Mouse (Mus musculus): ENCODE results near the gene Cadps2.

DNA sequence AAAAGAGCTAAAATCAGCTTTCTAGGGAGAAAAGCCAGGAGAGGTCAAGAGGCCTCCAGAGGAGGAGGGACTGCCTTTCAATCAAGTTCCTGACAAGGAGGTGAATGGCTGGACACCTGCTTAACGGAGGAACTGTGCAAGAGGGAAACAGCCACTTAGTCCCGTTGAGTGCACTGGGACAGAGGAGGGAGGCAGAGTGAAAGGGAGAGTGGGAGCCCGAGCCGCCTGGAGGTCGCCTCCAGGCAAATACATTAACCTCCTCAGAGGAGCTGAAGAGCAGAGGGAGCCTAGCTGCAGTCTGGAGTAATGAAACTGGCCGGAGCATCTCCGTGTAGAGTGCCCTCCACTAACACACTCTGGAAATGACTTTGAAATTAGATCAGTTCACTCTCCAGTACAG is 485.7 kb downstream of the Cadps2 start:
- TF ChIP-seq GATA1 (IDR thresholded peaks at IDR 0.05; ENCODE audit: borderline replicate concordance, low read length) (no peak), CTCF (IDR thresholded peaks at IDR 0.05; ENCODE audit: low read depth, low read length) (no peak), TAL1 (conservative IDR thresholded peaks at IDR 0.05; ENCODE audit: low read depth, low read length) (no peak), POLR2AphosphoS5 (IDR thresholded peaks at IDR 0.05; ENCODE audit: insufficient replicate concordance, low read depth, low read length) (no peak), GATA2 (IDR thresholded peaks at IDR 0.05; ENCODE audit: borderline replicate concordance, low read depth, low read length) (no peak)
